Mouse (Mus musculus): ENCODE data around the gene Mterf4. TPM values are rescaled to one million over a fixed set of nuclear protein-coding genes. Genes with fewer than 3 reads are reported as not detected.

Mterf4 gene
- 2.4 and 3.0 TPM in 2 replicates for polyA plus RNA-seq (2012; rRNA removed)

GRCm38 (mm10) chr1:93305581-93306337 is at the start of gene Mterf4:
Gene Mterf4 (minus strand): TSS chr1:93305915.

GRCm38 (mm10) chr1:93342648-93343503 is 37.2 kb upstream of the Mterf4 start, which contains the start of the genes Ppp1r7 and Pask:
Gene Ppp1r7 (plus strand): TSS chr1:93342854.
Gene Pask (minus strand): TSS chr1:93343482.

Other genes with a start within 250 kb of the Mterf4 start
- gene Kif1a, start 204.0 kb downstream of the Mterf4 start, polyA plus RNA-seq (2012; rRNA removed), result 1.5 and 2.3 TPM in 2 replicates
- not detected in 2 replicates for gene Agxt, start 170.7 kb downstream of the Mterf4 start, polyA plus RNA-seq (2012; rRNA removed)
- 5.2 and 9.1 TPM in 2 replicates for gene 2310007B03Rik, start 145.0 kb downstream of the Mterf4 start, polyA plus RNA-seq (2012; rRNA removed)
- 0.03 and 0.04 TPM in 2 replicates for gene Crocc2, start 137.2 kb downstream of the Mterf4 start, polyA plus RNA-seq (2012; rRNA removed)
- gene Sned1, start 70.1 kb downstream of the Mterf4 start, polyA plus RNA-seq (2012; rRNA removed), result 1.0 and 2.7 TPM in 2 replicates
- gene Ppp1r7, start 36.9 kb upstream of the Mterf4 start, polyA plus RNA-seq (2012; rRNA removed), result 1.1 and 1.3 TPM in 2 replicates
- 0.38 and 0.65 TPM in 2 replicates for gene Pask, start 37.6 kb upstream of the Mterf4 start, polyA plus RNA-seq (2012; rRNA removed)
- 34.9 and 51.3 TPM in 2 replicates for gene Ano7, start 68.0 kb upstream of the Mterf4 start, polyA plus RNA-seq (2012; rRNA removed)
- gene Hdlbp, start 172.9 kb upstream of the Mterf4 start, polyA plus RNA-seq (2012; rRNA removed), result 22.7 and 26.0 TPM in 2 replicates
- 1.9 and 2.5 TPM in 2 replicates for gene Farp2, start 206.2 kb upstream of the Mterf4 start, polyA plus RNA-seq (2012; rRNA removed)